Mouse (Mus musculus): ENCODE measurements around the gene Nup155.

DNA sequence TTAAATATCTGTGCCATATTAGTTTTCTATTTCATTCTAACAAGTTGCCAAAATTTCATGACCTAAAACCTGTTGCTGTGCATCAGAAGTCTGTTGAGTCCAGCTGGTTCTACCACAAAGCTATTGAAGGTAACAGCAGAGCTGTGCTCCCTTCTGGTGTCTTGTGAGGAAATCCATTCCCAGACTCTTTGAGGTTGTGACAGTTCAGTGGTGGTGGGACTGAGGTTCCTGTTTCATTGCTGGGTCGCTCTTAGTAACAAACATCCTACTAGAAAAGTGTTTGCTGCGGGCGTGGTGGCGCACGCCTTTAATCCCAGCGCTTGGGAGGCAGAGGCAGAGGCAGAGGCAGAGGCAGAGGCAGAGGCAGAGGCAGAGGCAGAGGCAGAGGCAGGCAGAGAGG lies 99.3 kb downstream of the Nup155 start:
- TF ChIP-seq GATA1 (IDR thresholded peaks at IDR 0.05; ENCODE audit: low read length), result no peak
- TF ChIP-seq TAL1 (IDR thresholded peaks at IDR 0.05; ENCODE audit: low read length), result no peak
